Mouse (Mus musculus): ENCODE measurements around the gene Slc38a6.

DNA sequence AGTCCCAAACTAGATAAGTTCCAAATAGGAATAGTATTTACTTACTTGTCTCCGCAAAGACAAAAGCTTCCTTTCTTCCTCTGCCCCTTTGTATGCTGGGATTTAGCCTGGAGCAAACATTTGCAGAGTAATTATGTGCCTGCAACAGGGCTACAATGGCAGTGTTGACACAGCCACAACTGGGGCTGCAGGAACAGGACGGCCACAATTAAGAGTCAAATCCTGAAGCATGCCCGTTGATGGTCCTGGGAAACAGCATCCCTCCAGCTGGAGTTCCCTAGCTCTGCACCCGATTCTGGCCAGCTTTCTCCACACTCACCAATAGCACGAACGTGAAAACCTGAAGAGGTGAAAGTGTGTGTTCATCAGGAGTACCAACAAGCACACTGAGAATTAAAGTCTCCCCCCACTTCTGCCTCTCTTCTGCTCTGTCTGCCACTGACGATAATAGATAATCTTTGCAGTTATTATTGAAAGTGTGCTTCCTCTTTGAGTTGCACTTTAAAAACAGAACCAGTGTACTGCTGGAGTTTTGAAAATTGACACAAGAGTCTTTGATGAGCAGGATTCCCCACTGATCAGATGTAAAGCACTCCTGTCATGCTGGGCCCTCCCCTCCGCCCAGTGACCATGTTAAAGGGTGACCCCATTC lies 54.2 kb downstream of the Slc38a6 start:
- TF ChIP-seq TAL1 (IDR thresholded peaks at IDR 0.05; ENCODE audit: low read length) (no peak), GATA1 (IDR thresholded peaks at IDR 0.05; ENCODE audit: low read length) (no peak)

All from erythroblast, embryonic 14.5 days (primary cell).